Mouse (Mus musculus) neutrophil, adult 5-6 weeks (primary cell): Measurements from ENCODE around the gene Med27. TPM values are rescaled to one million over a fixed set of nuclear protein-coding genes. Genes with fewer than 3 reads are reported as not detected.

Experiments used
- total RNA-seq: library from RNA; stranded (forward); fragments of 200-1000 nt; gene quantifications from 2 replicates; pipeline ENCODE4 v1.2.3, GENCODE M21; 2017

Med27 gene
- total RNA-seq, 1 experiment from 2014 or later, result 11.9 TPM

Other genes starting within 250 kb of the Med27 start
- 158 and 205 TPM in 2 replicates for gene Setx, start 222.6 kb upstream of the Med27 start, total RNA-seq
- gene Ntng2, start 93.8 kb upstream of the Med27 start, total RNA-seq, result 18.9 and 40.1 TPM in 2 replicates